Mouse (Mus musculus) heart, embryonic 15.5 days (tissue): ENCODE data around the gene Stxbp1. TPM values are rescaled to one million over a fixed set of nuclear protein-coding genes. Genes with fewer than 3 reads are reported as not detected.
"Not testable (repeated sequence)": the region's sequence is repeated elsewhere in the genome, so short reads cannot be mapped to it uniquely, and the experiment has no call there.

Experiments
- ATAC-seq: fragments of 200-750 bp; cut with Nextera tagmentation; replicated peaks from 2 replicates; pipeline ENCODE4 v1.8.0; 2017; ENCODE audit warnings: low read depth, moderate TSS enrichment; ENCODE audit not compliant: insufficient number of reproducible peaks, insufficient read depth, low FRiP score
- H3K27ac ChIP-seq: fragments of 300-500 bp; sonication (generic); 2 replicates; pipeline ENCODE4 v1.5.1; 2015; ENCODE audit warnings: mild to moderate bottlenecking, inconsistent platforms
- H3K27me3 ChIP-seq: fragments of 300-500 bp; sonication (generic); 2 replicates; pipeline ENCODE4 v1.6.1; 2015; ENCODE audit warnings: inconsistent platforms
- H3K36me3 ChIP-seq: fragments of 300-500 bp; sonication (generic); 2 replicates; pipeline ENCODE4 v1.6.1; 2015; ENCODE audit warnings: mild to moderate bottlenecking, inconsistent platforms
- H3K4me1 ChIP-seq: fragments of 300-500 bp; sonication (generic); replicated peaks from 2 replicates; pipeline ENCODE4 v1.6.1; 2015; ENCODE audit warnings: inconsistent platforms
- H3K4me2 ChIP-seq: fragments of 300-500 bp; sonication (generic); 2 replicates; pipeline ENCODE4 v1.6.1; 2015; ENCODE audit warnings: inconsistent platforms, mild to moderate bottlenecking, moderate library complexity
- H3K4me3 ChIP-seq: fragments of 300-500 bp; sonication (generic); 2 replicates; pipeline ENCODE4 v1.5.1; 2015; ENCODE audit warnings: mild to moderate bottlenecking, inconsistent platforms
- H3K9ac ChIP-seq: fragments of 300-500 bp; sonication (generic); 2 replicates; pipeline ENCODE4 v1.6.1; 2015; ENCODE audit warnings: mild to moderate bottlenecking, inconsistent platforms
- H3K9me3 ChIP-seq: fragments of 300-500 bp; sonication (generic); replicated peaks from 2 replicates; pipeline ENCODE4 v1.6.1; 2016; ENCODE audit warnings: inconsistent platforms
- WGBS: fragments of 180-500 bp; shearing (Covaris S2); methylation state at CpG from one replicate; pipeline ENCODE4 v1.1.7; 2015; ENCODE audit warnings: mixed read lengths; 5-methylcytosine and 5-hydroxymethylcytosine counted together
- polyA plus RNA-seq: library from polyadenylated mRNA; unstranded; fragments of >200 nt; fragmentation: Nextera tagmentation; extraction: Ambion mirVana; gene quantifications from 2 replicates; pipeline ENCODE4 v1.2.1, GENCODE M21; 2015

The Stxbp1 gene
- polyA plus RNA-seq, 1 experiment from 2014 or later = 23.8 TPM

DNA sequence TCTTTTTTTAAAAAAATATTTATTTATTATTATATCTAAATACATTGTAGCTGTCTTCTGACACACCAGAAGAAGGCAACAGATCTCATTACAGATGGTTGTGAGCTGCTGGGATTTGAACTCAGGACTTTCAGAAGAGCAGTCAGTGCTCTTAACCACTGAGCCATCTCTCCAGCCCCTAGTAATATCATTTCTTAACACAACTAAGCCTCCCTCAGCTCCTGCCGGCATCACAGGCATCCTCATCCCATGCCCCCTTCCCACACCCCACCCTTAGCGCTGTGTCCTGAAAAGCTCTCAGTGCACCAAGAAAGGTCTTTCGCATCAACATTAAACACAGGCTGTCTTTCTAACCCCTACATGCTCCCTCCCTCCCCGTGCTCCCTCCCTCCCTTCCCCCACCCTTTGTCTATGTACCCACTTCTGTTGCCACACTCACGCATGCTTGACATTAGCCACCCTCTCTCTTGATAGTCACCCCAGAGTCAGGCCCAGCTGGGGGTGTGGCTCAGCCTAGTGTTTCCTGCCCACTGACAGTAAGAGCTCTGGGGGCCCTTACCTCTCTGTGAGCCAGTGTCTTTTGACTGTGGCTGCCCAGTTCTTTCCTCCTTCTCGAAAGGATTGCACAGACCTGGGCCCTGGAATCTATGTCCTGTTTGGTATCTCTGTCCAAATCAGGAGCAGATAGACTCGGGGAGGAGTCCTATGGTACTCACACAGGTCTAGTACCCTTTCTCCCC lies 8.2 kb upstream of the Stxbp1 start:
- no peak overlapping the region for H3K27ac ChIP-seq
- H3K4me2 ChIP-seq = no peak overlapping the region
- no peaks in the 10 kb centered on the region for H3K36me3 ChIP-seq
- 56% methylated on average over 7 of the region's 7 CpGs for WGBS
- peaks cover 16% of the 10 kb centered on the region for H3K27me3 ChIP-seq
- H3K4me3 ChIP-seq = no peak overlapping the region
- H3K9ac ChIP-seq = no peak overlapping the region
- H3K4me1 ChIP-seq = peaks cover 8% of the 10 kb centered on the region
- no peaks in the 10 kb centered on the region for H3K9me3 ChIP-seq
- no peak for ATAC-seq

DNA sequence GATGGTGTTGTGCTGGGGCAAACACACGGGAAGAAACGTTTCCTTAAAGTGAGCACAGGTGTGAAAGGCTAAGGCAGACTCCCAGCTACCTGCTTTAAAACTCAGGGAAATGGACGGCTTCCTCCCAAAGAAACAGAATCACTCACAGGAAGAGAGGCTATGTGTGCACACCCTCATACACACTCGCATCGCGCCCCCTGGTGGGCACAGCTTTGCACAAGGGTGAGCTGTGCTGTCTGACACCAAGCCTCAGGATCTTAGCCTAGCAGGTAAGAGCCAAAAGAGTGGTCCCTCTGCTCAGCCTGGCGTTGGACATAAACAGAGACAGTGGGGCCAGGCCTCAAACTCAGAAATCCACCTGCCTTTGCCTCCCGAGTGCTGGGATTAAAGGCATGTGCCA lies 7.2 kb upstream of the Stxbp1 start:
- Histone ChIP-seq H3K4me3 (no peak overlapping the region), H3K4me2 (no peak overlapping the region), H3K27ac (no peak overlapping the region), H3K27me3 (peaks cover 16% of the 10 kb centered on the region), H3K9me3 (no peaks in the 10 kb centered on the region), H3K9ac (no peak overlapping the region), H3K4me1 (peaks cover 8% of the 10 kb centered on the region), H3K36me3 (no peaks in the 10 kb centered on the region)
- peak; percentile 70 for ATAC-seq
- 4% methylated on average over 8 of the region's 8 CpGs for WGBS

- not testable (repeated sequence) for H3K4me1 ChIP-seq, H3K36me3 ChIP-seq, H3K9ac ChIP-seq, H3K4me2 ChIP-seq, H3K9me3 ChIP-seq, ATAC-seq, H3K27ac ChIP-seq, H3K4me3 ChIP-seq
- peaks cover 16% of the 10 kb centered on the region for H3K27me3 ChIP-seq
- 61% methylated on average over 4 of the region's 4 CpGs for WGBS
Observed at GRCm38 (mm10) chr2:32853716-32854115, 6.7 kb upstream of the Stxbp1 start.

- Histone ChIP-seq H3K4me3 (no peak overlapping the region), H3K27ac (no peak overlapping the region)
Observed at GRCm38 (mm10) chr2:32852156-32852555, 5.1 kb upstream of the Stxbp1 start.

DNA sequence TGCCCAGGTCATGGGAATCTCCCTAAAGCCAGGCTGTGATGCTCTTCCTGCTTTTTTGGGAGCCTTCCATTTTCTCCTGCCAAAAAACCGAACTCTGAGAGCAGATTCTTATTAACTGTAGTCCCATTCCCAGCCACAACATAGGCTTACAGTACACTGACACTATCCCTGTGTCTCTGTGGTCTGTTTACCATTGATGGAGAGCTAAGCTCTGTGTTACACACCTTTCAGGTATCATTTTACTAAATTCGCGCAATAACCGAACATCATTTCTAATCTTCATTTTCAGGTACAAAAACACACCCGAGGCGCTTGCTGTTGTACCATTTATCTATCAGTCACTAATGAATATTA lies 400 bp upstream of the Stxbp1 start:
- Histone ChIP-seq H3K27me3 (peaks cover 14% of the 10 kb centered on the region), H3K27ac (no peak overlapping the region), H3K4me2 (peak overlapping the region; percentile 90), H3K36me3 (no peaks in the 10 kb centered on the region), H3K4me1 (peaks cover 24% of the 10 kb centered on the region), H3K4me3 (peak overlapping the region; percentile 91), H3K9me3 (no peaks in the 10 kb centered on the region), H3K9ac (peak overlapping the region; percentile 86; the same call in 1 of the 2 replicates)
- WGBS = 42% methylated on average over 6 of the region's 6 CpGs
- no peak for ATAC-seq

More at GRCm38 (mm10) chr2:32852156-32852555, 5.1 kb upstream of the Stxbp1 start:
- Histone ChIP-seq H3K27me3 (peaks cover 16% of the 10 kb centered on the region), H3K4me2 (no peak overlapping the region), H3K36me3 (no peaks in the 10 kb centered on the region), H3K4me1 (peaks cover 10% of the 10 kb centered on the region), H3K9me3 (no peaks in the 10 kb centered on the region), H3K9ac (no peak overlapping the region)
- 2% methylated on average over 20 of the region's 20 CpGs for whole genome bisulfite sequencing
- ATAC-seq = no peak

GRCm38 (mm10) chr2:32846101-32846804 lies 792 bp downstream of the Stxbp1 start:
- H3K4me2 ChIP-seq = peak overlapping the region; percentile 90
- H3K27ac ChIP-seq = peak overlapping the region; percentile 93
- peak overlapping the region; percentile 86 for H3K9ac ChIP-seq
- H3K4me1 ChIP-seq = peaks cover 19% of the 10 kb centered on the region
- no peaks in the 10 kb centered on the region for H3K36me3 ChIP-seq
- H3K27me3 ChIP-seq = peaks cover 3% of the 10 kb centered on the region
- ATAC-seq = peak; percentile 37
- H3K4me3 ChIP-seq = peak overlapping the region; percentile 91
- H3K9me3 ChIP-seq = no peaks in the 10 kb centered on the region
- 1% methylated on average over 33 of the region's 33 CpGs for WGBS

GRCm38 (mm10) chr2:32845572-32846100 lies 1.4 kb downstream of the Stxbp1 start:
- 3% methylated on average over 12 of the region's 12 CpGs for WGBS

DNA sequence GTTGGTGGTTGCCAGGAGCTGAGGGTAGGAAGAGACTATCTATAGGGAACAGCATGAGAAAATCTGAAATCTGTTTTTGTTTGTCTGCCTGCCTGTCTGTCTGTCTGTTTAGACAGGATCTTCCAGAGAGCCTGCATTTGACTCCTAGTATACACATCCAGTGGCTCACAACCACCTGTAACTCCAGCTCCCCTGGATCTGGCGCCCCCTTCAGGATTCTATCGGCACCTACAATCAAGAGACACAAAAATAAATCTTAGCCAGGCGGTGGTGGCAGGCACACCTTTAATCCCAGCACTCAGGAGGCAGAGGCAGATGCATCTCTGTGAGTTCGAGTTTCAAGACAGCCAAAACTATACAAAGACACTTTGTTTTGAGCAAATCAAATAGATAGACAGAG lies 4.5 kb downstream of the Stxbp1 start:
- no peaks in the 10 kb centered on the region for H3K9me3 ChIP-seq
- peaks cover 45% of the 10 kb centered on the region for H3K4me1 ChIP-seq
- no peak overlapping the region for H3K4me3 ChIP-seq
- H3K36me3 ChIP-seq = no peaks in the 10 kb centered on the region
- ATAC-seq = no peak
- H3K9ac ChIP-seq = no peak overlapping the region
- no peak overlapping the region for H3K27ac ChIP-seq
- WGBS = 49% methylated on average over 4 of the region's 4 CpGs
- no peaks in the 10 kb centered on the region for H3K27me3 ChIP-seq
- H3K4me2 ChIP-seq = no peak overlapping the region

More at GRCm38 (mm10) chr2:32845572-32846100, 1.4 kb downstream of the Stxbp1 start:
- Histone ChIP-seq H3K4me3 (peak overlapping the region; percentile 91), H3K9me3 (no peaks in the 10 kb centered on the region), H3K27me3 (no peaks in the 10 kb centered on the region), H3K9ac (peak overlapping the region; percentile 86), H3K36me3 (no peaks in the 10 kb centered on the region), H3K4me1 (peaks cover 19% of the 10 kb centered on the region), H3K4me2 (peak overlapping the region; percentile 90), H3K27ac (peak overlapping the region; percentile 93)
- no peak for ATAC-seq

GRCm38 (mm10) chr2:32841099-32841498 lies 5.9 kb downstream of the Stxbp1 start:
- Histone ChIP-seq H3K4me3 (no peak overlapping the region), H3K27me3 (no peaks in the 10 kb centered on the region), H3K4me2 (no peak overlapping the region), H3K36me3 (no peaks in the 10 kb centered on the region), H3K9me3 (no peaks in the 10 kb centered on the region), H3K4me1 (peaks cover 45% of the 10 kb centered on the region), H3K9ac (no peak overlapping the region), H3K27ac (no peak overlapping the region)
- WGBS = 58% methylated on average over 5 of the region's 5 CpGs
- no peak for ATAC-seq

DNA sequence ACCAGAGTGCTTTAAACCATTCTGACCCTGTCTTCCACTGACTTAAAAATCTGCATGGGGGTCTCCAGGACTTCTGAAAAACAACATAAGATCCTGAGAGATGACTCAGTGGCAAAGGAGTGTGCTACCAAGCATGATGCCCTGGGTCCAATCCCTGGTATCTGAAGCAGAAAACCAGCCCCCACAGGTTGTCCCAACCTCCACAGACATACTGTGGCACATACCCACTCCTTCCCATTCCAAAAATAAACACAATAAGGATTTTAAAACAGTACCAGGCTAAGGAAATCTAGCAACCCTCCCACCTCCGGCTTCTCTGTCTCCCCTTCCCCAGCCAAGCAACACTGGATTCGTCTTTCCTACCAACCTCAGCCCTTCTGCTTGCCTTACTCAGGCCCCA lies 7.8 kb downstream of the Stxbp1 start:
- H3K9me3 ChIP-seq = no peaks in the 10 kb centered on the region
- ATAC-seq = no peak
- no peak overlapping the region for H3K4me3 ChIP-seq
- H3K4me1 ChIP-seq = peaks cover 46% of the 10 kb centered on the region
- WGBS = 36% methylated on average over 2 of the region's 2 CpGs
- no peak overlapping the region for H3K9ac ChIP-seq
- peak overlapping the region; percentile 70 for H3K27ac ChIP-seq
- no peak overlapping the region for H3K4me2 ChIP-seq
- H3K27me3 ChIP-seq = no peaks in the 10 kb centered on the region
- no peaks in the 10 kb centered on the region for H3K36me3 ChIP-seq

DNA sequence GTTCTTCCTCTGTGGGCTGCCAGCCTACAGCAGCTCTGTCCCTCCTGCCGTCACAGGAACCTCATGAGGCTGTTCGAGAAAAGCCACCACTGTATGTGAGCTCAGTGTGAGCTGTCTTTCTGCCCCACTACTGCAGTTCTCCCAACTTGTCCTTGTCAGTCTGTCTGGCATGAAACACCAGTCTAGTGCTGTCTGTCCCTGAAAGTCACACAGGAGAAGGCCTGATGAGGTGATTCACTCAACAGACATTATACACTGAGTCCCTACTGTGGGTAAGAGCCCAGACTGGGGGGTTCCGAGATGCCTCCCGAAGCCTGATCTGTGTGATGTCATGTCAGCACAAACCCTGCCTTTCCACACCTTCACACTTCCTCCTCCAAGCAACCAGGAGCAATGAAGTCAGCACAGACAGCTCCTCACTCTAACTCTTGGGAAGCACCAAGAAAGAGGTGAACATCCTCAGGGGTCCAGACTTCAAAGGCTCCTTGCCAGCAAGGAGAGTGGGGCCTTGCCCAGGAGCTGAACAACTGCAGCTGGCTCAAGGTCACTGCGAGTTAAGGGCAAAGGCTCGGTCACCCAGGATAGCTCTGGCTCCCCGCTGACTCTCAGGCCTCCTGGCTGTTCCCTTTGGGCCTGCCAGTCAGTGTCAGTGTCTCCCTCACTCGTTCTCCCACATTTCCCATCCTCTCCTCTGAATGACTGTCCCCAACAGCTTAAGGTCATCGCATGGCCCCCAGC lies 8.7 kb downstream of the Stxbp1 start:
- Histone ChIP-seq H3K27ac (peak overlapping the region; percentile 70), H3K27me3 (no peaks in the 10 kb centered on the region), H3K4me3 (no peak overlapping the region), H3K9me3 (no peaks in the 10 kb centered on the region), H3K9ac (no peak overlapping the region), H3K4me2 (no peak overlapping the region), H3K36me3 (no peaks in the 10 kb centered on the region), H3K4me1 (peaks cover 49% of the 10 kb centered on the region)
- ATAC-seq = no peak; the same call in 1 of the 2 replicates
- 36% methylated on average over 9 of the region's 9 CpGs for WGBS
